In the genomic region with DNA sequence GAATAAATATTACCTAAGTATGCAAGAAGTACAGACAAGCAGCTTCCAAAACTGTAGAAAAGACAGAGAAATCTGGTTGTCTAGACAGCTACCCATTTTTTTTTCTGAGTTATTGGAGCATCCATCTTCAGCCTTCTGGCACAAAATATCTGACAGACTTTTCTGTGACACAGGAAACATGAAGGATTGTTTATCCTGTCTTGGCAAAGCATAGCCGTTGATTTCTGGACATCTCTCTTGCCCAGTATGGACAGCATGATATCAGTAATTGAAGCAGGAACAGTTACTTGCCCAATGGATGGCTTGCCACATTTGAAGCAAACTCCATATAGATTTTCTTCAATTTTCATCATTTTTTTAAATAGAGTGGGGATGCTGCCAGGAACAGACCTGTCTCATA, we compare ENCODE assay signal across 22 mouse cellular contexts.
DNase-seq lines count a peak whose midpoint lies in the region; ATAC-seq lines count a peak whose summit lies in the region.
"Had no signal": no experiment of that assay in that cellular context is flagged by ENCODE, and none has a peak within 500 bp of the region (broad histone marks: within the 10 kb centered on the region; RNA-seq: fewer than 3 reads in every experiment).

No protein-coding gene starts in this region.

- H3K27ac ChIP-seq in forebrain, embryonic 12.5 days = no peak overlapping the region
- no peak overlapping the region for H3K27ac ChIP-seq in hindbrain, embryonic 16.5 days (ENCODE audit: low read depth, low read length)
- H3K27ac ChIP-seq: embryonic facial prominence, embryonic 13.5 days; forebrain, embryonic 13.5 days; gastrocnemius, adult 2 months; heart, embryonic 10.5 days; hindbrain, embryonic 12.5 days; hindbrain, postnatal 0 days had no signal

- 91% methylated on average over 1 of the region's 1 CpGs for WGBS in forebrain, embryonic 12.5 days
- WGBS in hindbrain, embryonic 16.5 days = 88% methylated on average over 1 of the region's 1 CpGs

- H3K4me1 ChIP-seq in forebrain, embryonic 12.5 days = no peaks in the 10 kb centered on the region
- H3K4me1 ChIP-seq in hindbrain, embryonic 16.5 days (ENCODE audit: control insufficient read depth, insufficient read depth, low read depth, low read length) = no peaks in the 10 kb centered on the region
- H3K4me1 ChIP-seq: embryonic facial prominence, embryonic 13.5 days; forebrain, embryonic 13.5 days; heart, embryonic 10.5 days; hindbrain, embryonic 12.5 days had no signal

- DNase-seq in cerebellum, postnatal 4 days (ENCODE audit: low spot score in 2 of 2) = no peak
- DNase-seq in cerebellum, adult 8-10 months = peak; percentile 25
- DNase-seq in cerebellum, postnatal 14 days = peak; percentile 27 to 70
- DNase-seq in right cerebral cortex, postnatal 14 days = no peak
- DNase-seq: adrenal gland, postnatal 14 days; B cell, adult 2 months; gastrocnemius, adult 2 months; heart, adult 18-20 months; heart, postnatal 10 days; heart, postnatal 4 days; kidney, adult 11 months; kidney, adult 9 months had no signal

- H3K36me3 ChIP-seq in forebrain, embryonic 12.5 days (replicated peaks) = no peaks in the 10 kb centered on the region
- no peaks in the 10 kb centered on the region for H3K36me3 ChIP-seq in hindbrain, embryonic 16.5 days (ENCODE audit: control insufficient read depth, insufficient read depth, low read length)
- H3K36me3 ChIP-seq: embryonic facial prominence, embryonic 13.5 days; G1E; heart, embryonic 10.5 days; hindbrain, embryonic 12.5 days had no signal

- H3K9me3 ChIP-seq in forebrain, embryonic 12.5 days = no peaks in the 10 kb centered on the region
- no peaks in the 10 kb centered on the region for H3K9me3 ChIP-seq in hindbrain, embryonic 16.5 days (ENCODE audit: control insufficient read depth, low read length)
- H3K9me3 ChIP-seq: embryonic facial prominence, embryonic 13.5 days; forebrain, embryonic 13.5 days; G1E; heart, embryonic 10.5 days; hindbrain, embryonic 12.5 days had no signal

- no peak overlapping the region for H3K9ac ChIP-seq in forebrain, embryonic 12.5 days
- H3K9ac ChIP-seq in hindbrain, embryonic 16.5 days (ENCODE audit: low read depth, low read length) = no peak overlapping the region
- H3K9ac ChIP-seq: embryonic facial prominence, embryonic 13.5 days; forebrain, embryonic 13.5 days; hindbrain, embryonic 12.5 days had no signal

- no peak overlapping the region for H3K4me2 ChIP-seq in forebrain, embryonic 12.5 days
- H3K4me2 ChIP-seq in hindbrain, embryonic 16.5 days (ENCODE audit: low read length) = no peak overlapping the region
- H3K4me2 ChIP-seq: embryonic facial prominence, embryonic 13.5 days; forebrain, embryonic 13.5 days; hindbrain, embryonic 12.5 days had no signal

- H3K4me3 ChIP-seq in forebrain, embryonic 12.5 days (replicated peaks) = no peak overlapping the region
- no peak overlapping the region for H3K4me3 ChIP-seq in hindbrain, embryonic 16.5 days (ENCODE audit: low read length)
- H3K4me3 ChIP-seq: embryonic facial prominence, embryonic 13.5 days; forebrain, embryonic 13.5 days; gastrocnemius, adult 2 months; heart, embryonic 10.5 days; hindbrain, embryonic 12.5 days had no signal

- H3K27me3 ChIP-seq in forebrain, embryonic 12.5 days = no peaks in the 10 kb centered on the region
- no peaks in the 10 kb centered on the region for H3K27me3 ChIP-seq in hindbrain, embryonic 16.5 days (replicated peaks; ENCODE audit: control insufficient read depth, insufficient read depth, low read length)
- H3K27me3 ChIP-seq: embryonic facial prominence, embryonic 13.5 days; forebrain, embryonic 13.5 days; hindbrain, embryonic 12.5 days had no signal

- ATAC-seq in cerebellum, adult (ENCODE audit: insufficient number of reproducible peaks, low FRiP score, low TSS enrichment) = peak; percentile 94
- ATAC-seq in forebrain, embryonic 12.5 days (ENCODE audit: low FRiP score) = no peak
- ATAC-seq in hindbrain, embryonic 16.5 days = no peak
- ATAC-seq: CD4-positive, CD25-positive, alpha-beta regulatory T cell, adult 4 months; forebrain, embryonic 13.5 days; hindbrain, postnatal 0 days had no signal

Comparison
In these comparisons a context has a peak if more than half of its experiments do, and no peak if none do; other contexts are left out.
1. DNase-seq: peak in cerebellum, adult 8-10 months (single experiment) and cerebellum, postnatal 14 days (2 of 2); none in cerebellum, postnatal 4 days (0 of 2) and right cerebral cortex, postnatal 14 days (single experiment).